ENCODE assay signal across 16 mouse cellular contexts in the genomic region with DNA sequence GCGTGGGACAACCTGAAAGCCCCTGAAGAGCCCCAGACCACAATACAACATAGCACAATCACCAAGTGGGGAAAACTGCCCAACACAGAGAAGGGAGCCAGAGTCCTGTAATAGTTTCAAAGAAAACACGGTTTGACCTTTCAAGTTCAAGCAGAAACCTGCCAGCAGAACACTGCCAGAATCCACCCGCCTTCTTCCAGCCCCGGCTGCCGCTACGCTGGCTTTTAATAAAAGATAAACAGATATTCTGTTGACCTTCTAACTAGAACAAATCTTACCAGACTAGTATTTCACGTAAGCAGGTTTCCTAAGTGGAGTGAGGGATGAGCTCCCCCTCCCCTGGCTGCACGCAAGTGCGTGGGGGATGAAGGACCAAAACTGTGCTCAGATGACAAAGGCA. TPM values are rescaled to one million over a fixed set of nuclear protein-coding genes. Genes with fewer than 3 reads are reported as not detected.
DNase-seq lines count a peak whose midpoint lies in the region; ATAC-seq and TF ChIP-seq lines count a peak whose summit lies in the region.
"Had no signal": no experiment of that assay in that cellular context is flagged by ENCODE, and none has a peak within 500 bp of the region (broad histone marks: within the 10 kb centered on the region; RNA-seq: fewer than 3 reads in every experiment).

No protein-coding gene starts in this region.

- no peaks in the 10 kb centered on the region for H3K9me3 ChIP-seq in liver, embryonic 11.5 days (ENCODE audit: control insufficient read depth, low read length)
- H3K9me3 ChIP-seq: liver, embryonic 15.5 days had no signal

- no peaks in the 10 kb centered on the region for H3K27me3 ChIP-seq in liver, adult 2 months (ENCODE audit: control insufficient read depth, insufficient read depth, low read length)
- H3K27me3 ChIP-seq in liver, embryonic 11.5 days (replicated peaks; ENCODE audit: control insufficient read depth, insufficient read depth, low read length), result no peaks in the 10 kb centered on the region
- H3K27me3 ChIP-seq: liver, embryonic 15.5 days had no signal

- no peak overlapping the region for H3K4me2 ChIP-seq in liver, embryonic 11.5 days
- H3K4me2 ChIP-seq: liver, embryonic 15.5 days; midbrain, embryonic 11.5 days had no signal

- H3K4me1 ChIP-seq in liver, adult 2 months (ENCODE audit: control insufficient read depth, insufficient read depth, low read length), result no peaks in the 10 kb centered on the region
- no peaks in the 10 kb centered on the region for H3K4me1 ChIP-seq in liver, embryonic 11.5 days (replicated peaks; ENCODE audit: control insufficient read depth, insufficient read depth, low read length)
- H3K4me1 ChIP-seq: liver, embryonic 15.5 days had no signal

- no peak overlapping the region for H3K9ac ChIP-seq in liver, adult 2 months (ENCODE audit: low read depth, low read length)
- no peak overlapping the region for H3K9ac ChIP-seq in liver, embryonic 11.5 days (ENCODE audit: low read depth, low read length)
- H3K9ac ChIP-seq: liver, embryonic 15.5 days had no signal

- WGBS in liver, adult 2 months, result 31% methylated on average over 9 of the region's 9 CpGs
- 77% methylated on average over 9 of the region's 9 CpGs for WGBS in liver, embryonic 11.5 days

- no peak for TF ChIP-seq CTCF in gastrocnemius, adult 2 months (IDR thresholded peaks at IDR 0.05)
- TF ChIP-seq CTCF in liver, adult 2 months (IDR thresholded peaks at IDR 0.05; ENCODE audit: low read depth, low read length), result no peak

- H3K27ac ChIP-seq in gastrocnemius, adult 2 months, result peak overlapping the region; percentile 53
- no peak overlapping the region for H3K27ac ChIP-seq in liver, adult 2 months (replicated peaks; ENCODE audit: insufficient read depth, low read depth, low read length)
- H3K27ac ChIP-seq in liver, embryonic 11.5 days (ENCODE audit: low read depth, low read length), result no peak overlapping the region
- H3K27ac ChIP-seq: liver, embryonic 15.5 days had no signal

- no peaks in the 10 kb centered on the region for H3K36me3 ChIP-seq in liver, adult 2 months (ENCODE audit: control insufficient read depth, insufficient read depth, low read length)
- no peaks in the 10 kb centered on the region for H3K36me3 ChIP-seq in liver, embryonic 11.5 days (ENCODE audit: control insufficient read depth, insufficient read depth, low read length)
- H3K36me3 ChIP-seq: liver, embryonic 15.5 days had no signal

- H3K79me2 ChIP-seq in liver, adult 2 months (ENCODE audit: control insufficient read depth, insufficient read depth, low read length), result no peaks in the 10 kb centered on the region

- no peak overlapping the region for H3K4me3 ChIP-seq in gastrocnemius, adult 2 months
- no peak overlapping the region for H3K4me3 ChIP-seq in liver, adult 2 months (ENCODE audit: insufficient read depth, low read depth, low read length)
- no peak overlapping the region for H3K4me3 ChIP-seq in liver, embryonic 11.5 days (ENCODE audit: low read depth, low read length)
- H3K4me3 ChIP-seq: liver, embryonic 15.5 days had no signal

- intact Hi-C loops in gastrocnemius, adult 2 months (cut with DNase I), result no loop called here
- intact Hi-C loops in left cerebral cortex, postnatal 25 days (cut with DNase I), result no loop called here

- DNase-seq in gastrocnemius, adult 2 months, result peak; percentile 45
- DNase-seq in gastrocnemius, postnatal 25 days, result no peak
- DNase-seq in liver, adult 2 months (ENCODE audit: extremely low read depth, low read depth, low spot score), result peak; percentile 32
- DNase-seq in liver, embryonic 11.5 days (ENCODE audit: low spot score), result no peak
- DNase-seq in adrenal gland, postnatal 36 days, result peak; percentile 38 to 46
- peak; percentile 42 for DNase-seq in kidney, adult 9 months
- DNase-seq in left cerebral cortex, postnatal 25 days (ENCODE audit: low spot score in 2 of 2), result no peak
- DNase-seq: cerebellum, adult 11 months had no signal

- no peak for TF ChIP-seq POLR2A in liver, adult 2 months (IDR thresholded peaks at IDR 0.05; ENCODE audit: extremely low read depth, insufficient read depth, low read length)

- ATAC-seq in liver, embryonic 11.5 days (replicated peaks; ENCODE audit: low FRiP score), result no peak
- ATAC-seq in erythroid progenitor cell, adult 5-6 weeks (replicated peaks; ENCODE audit: low FRiP score, poor library complexity, severe bottlenecking), result no peak
- ATAC-seq: activated CD4-positive, CD25-positive, alpha-beta regulatory T cell, adult 4 months had no signal

RNA-seq across cellular contexts. Expression of a gene that starts 23.8 kb away (rescaled TPM):
- not detected for total RNA-seq in gastrocnemius, adult 2 months (2021)
- not detected for total RNA-seq in gastrocnemius, postnatal 25 days (2021)
- not detected in 2 replicates for total RNA-seq in liver, adult 2 months (2014; rRNA removed)
- not detected in 2 replicates for polyA plus RNA-seq in liver, adult 2 months (2012; rRNA removed)
- not detected in 2 replicates for polyA plus RNA-seq in liver, embryonic 11.5 days (2014; fragmentation: Nextera tagmentation; extraction: Ambion mirVana)
- total RNA-seq in adrenal gland, postnatal 36 days (2021), result not detected
- not detected in 2 replicates for total RNA-seq in erythroid progenitor cell, adult 5-6 weeks (2015; ENCODE audit: low replicate concordance)
- total RNA-seq in erythroid progenitor cell, adult 5-6 weeks (2017; ENCODE audit: low replicate concordance), result not detected in 2 replicates
- not detected for total RNA-seq in left cerebral cortex, postnatal 25 days (2021)
- total RNA-seq: hematopoietic stem cell, adult 5-6 weeks; layer of hippocampus, adult 18-20 months had no signal
- polyA plus RNA-seq: activated CD4-positive, CD25-positive, alpha-beta regulatory T cell, adult 4 months; cortical plate, adult 2 months; frontal cortex, adult 2 months; liver, embryonic 15.5 days; midbrain, embryonic 11.5 days had no signal

RNA-seq across cellular contexts. Expression of a gene that starts 33.2 kb away (rescaled TPM):
- not detected for total RNA-seq in gastrocnemius, adult 2 months (2021)
- total RNA-seq in gastrocnemius, postnatal 25 days (2021), result not detected
- total RNA-seq in liver, adult 2 months (2014; rRNA removed), result not detected in 2 replicates
- not detected in 2 replicates for polyA plus RNA-seq in liver, adult 2 months (2012; rRNA removed)
- polyA plus RNA-seq in liver, embryonic 11.5 days (2014; fragmentation: Nextera tagmentation; extraction: Ambion mirVana), result not detected in 2 replicates
- total RNA-seq in adrenal gland, postnatal 36 days (2021), result not detected
- not detected in 2 replicates for total RNA-seq in erythroid progenitor cell, adult 5-6 weeks (2015; ENCODE audit: low replicate concordance)
- not detected in 2 replicates for total RNA-seq in erythroid progenitor cell, adult 5-6 weeks (2017; ENCODE audit: low replicate concordance)
- total RNA-seq in left cerebral cortex, postnatal 25 days (2021), result not detected
- total RNA-seq: hematopoietic stem cell, adult 5-6 weeks; layer of hippocampus, adult 18-20 months had no signal
- polyA plus RNA-seq: activated CD4-positive, CD25-positive, alpha-beta regulatory T cell, adult 4 months; cortical plate, adult 2 months; frontal cortex, adult 2 months; liver, embryonic 15.5 days; midbrain, embryonic 11.5 days had no signal

RNA-seq across cellular contexts. Expression of a gene that starts 47.8 kb away (rescaled TPM):
- total RNA-seq in gastrocnemius, adult 2 months (2021), result not detected
- total RNA-seq in gastrocnemius, postnatal 25 days (2021), result not detected
- total RNA-seq in liver, adult 2 months (2014; rRNA removed), result not detected in 2 replicates
- not detected in 2 replicates for polyA plus RNA-seq in liver, adult 2 months (2012; rRNA removed)
- not detected in 2 replicates for polyA plus RNA-seq in liver, embryonic 11.5 days (2014; fragmentation: Nextera tagmentation; extraction: Ambion mirVana)
- total RNA-seq in adrenal gland, postnatal 36 days (2021), result not detected
- total RNA-seq in erythroid progenitor cell, adult 5-6 weeks (2015; ENCODE audit: low replicate concordance), result not detected in 2 replicates
- not detected in 2 replicates for total RNA-seq in erythroid progenitor cell, adult 5-6 weeks (2017; ENCODE audit: low replicate concordance)
- total RNA-seq in left cerebral cortex, postnatal 25 days (2021), result not detected
- total RNA-seq: hematopoietic stem cell, adult 5-6 weeks; layer of hippocampus, adult 18-20 months had no signal
- polyA plus RNA-seq: activated CD4-positive, CD25-positive, alpha-beta regulatory T cell, adult 4 months; cortical plate, adult 2 months; frontal cortex, adult 2 months; liver, embryonic 15.5 days; midbrain, embryonic 11.5 days had no signal

Comparison
In these comparisons a context has a peak if more than half of its experiments do, and no peak if none do; other contexts are left out.
1. DNase-seq: peak in gastrocnemius, adult 2 months (single experiment), liver, adult 2 months (single experiment), adrenal gland, postnatal 36 days (2 of 2) and kidney, adult 9 months (single experiment); none in gastrocnemius, postnatal 25 days (single experiment), liver, embryonic 11.5 days (single experiment) and left cerebral cortex, postnatal 25 days (0 of 2).